Mouse (Mus musculus): ENCODE data around the gene Sh3rf1.

- no peak for TF ChIP-seq CTCF (IDR thresholded peaks at IDR 0.05; ENCODE audit: insufficient read depth, low read length)
- no peak for TF ChIP-seq POLR2A (IDR thresholded peaks at IDR 0.05; ENCODE audit: borderline replicate concordance, extremely low read depth, low read depth, low read length)
Observed at GRCm38 (mm10) chr8:61258828-61259227, 35.2 kb downstream of the Sh3rf1 start.

Data from lung, adult 2 months (tissue).